Mouse (Mus musculus) heart, embryonic 12.5 days (tissue): ENCODE results near the gene Olfr329-ps. TPM values are rescaled to one million over a fixed set of nuclear protein-coding genes. Genes with fewer than 3 reads are reported as not detected.
"Not testable (repeated sequence)": the region's sequence is repeated elsewhere in the genome, so short reads cannot be mapped to it uniquely, and the experiment has no call there.

Experiments
- ATAC-seq: fragments of 200-750 bp; cut with Nextera tagmentation; 2 replicates; pipeline ENCODE4 v1.8.0; 2017; ENCODE audit warnings: moderate TSS enrichment, moderate library complexity; ENCODE audit not compliant: insufficient number of reproducible peaks, low FRiP score
- H3K27ac ChIP-seq: fragments of 300-500 bp; sonication (generic); 2 replicates; pipeline ENCODE4 v1.5.1; 2016; ENCODE audit warnings: mild to moderate bottlenecking, moderate library complexity; ENCODE audit not compliant: poor library complexity, severe bottlenecking
- H3K27me3 ChIP-seq: fragments of 300-500 bp; sonication (generic); replicated peaks from 2 replicates; pipeline ENCODE4 v1.6.1; 2016; ENCODE audit warnings: mild to moderate bottlenecking, moderate library complexity
- H3K36me3 ChIP-seq: fragments of 300-500 bp; sonication (generic); 2 replicates; pipeline ENCODE4 v1.6.1; 2016; ENCODE audit warnings: mild to moderate bottlenecking, moderate library complexity
- H3K4me1 ChIP-seq: fragments of 300-500 bp; sonication (generic); replicated peaks from 2 replicates; pipeline ENCODE4 v1.6.1; 2016; ENCODE audit warnings: mild to moderate bottlenecking
- H3K4me2 ChIP-seq: fragments of 300-500 bp; sonication (generic); 2 replicates; pipeline ENCODE4 v1.6.1; 2016; ENCODE audit warnings: mild to moderate bottlenecking, moderate library complexity
- H3K4me3 ChIP-seq: fragments of 300-500 bp; sonication (generic); 2 replicates; pipeline ENCODE4 v1.5.1; 2016; ENCODE audit warnings: mild to moderate bottlenecking
- H3K9ac ChIP-seq: fragments of 300-500 bp; sonication (generic); 2 replicates; pipeline ENCODE4 v1.6.1; 2016; ENCODE audit warnings: mild to moderate bottlenecking, moderate library complexity
- H3K9me3 ChIP-seq: fragments of 300-500 bp; sonication (generic); replicated peaks from 2 replicates; pipeline ENCODE4 v1.6.1; 2016; ENCODE audit warnings: mild to moderate bottlenecking, moderate library complexity
- WGBS: fragments of 180-500 bp; shearing (Covaris S2); methylation state at CpG from one replicate; pipeline ENCODE4 v1.1.7; 2016; 5-methylcytosine and 5-hydroxymethylcytosine counted together
- polyA plus RNA-seq: library from polyadenylated mRNA; unstranded; fragments of >200 nt; fragmentation: Nextera tagmentation; extraction: Ambion mirVana; gene quantifications from 2 replicates; pipeline ENCODE4 v1.2.1, GENCODE M21; 2016

Olfr329-ps gene
- polyA plus RNA-seq, result not detected in 2 replicates

GRCm38 (mm10) chr11:58546322-58546721 lies at the start of gene Olfr329-ps:
Gene Olfr329-ps, minus strand, starts transcription at chr11:58546422.
- no peak for ATAC-seq
- 76% methylated on average over 5 of the region's 5 CpGs for WGBS
- no peaks in the 10 kb centered on the region for H3K4me1 ChIP-seq
- H3K27ac ChIP-seq, result no peak within 1 kb of the TSS
- H3K9ac ChIP-seq, result no peak within 1 kb of the TSS
- H3K4me2 ChIP-seq, result no peak within 1 kb of the TSS
- no peaks in the 10 kb centered on the region for H3K36me3 ChIP-seq
- no peak within 1 kb of the TSS for H3K4me3 ChIP-seq
- H3K9me3 ChIP-seq, result no peaks in the 10 kb centered on the region
- no peaks in the 10 kb centered on the region for H3K27me3 ChIP-seq

GRCm38 (mm10) chr11:58594814-58595213 lies 48.6 kb upstream of the Olfr329-ps start, which contains the start of gene Olfr324:
Gene Olfr324, plus strand, starts transcription at chr11:58595114.
- H3K9ac ChIP-seq, result no peak within 1 kb of the TSS
- no peaks in the 10 kb centered on the region for H3K36me3 ChIP-seq
- H3K9me3 ChIP-seq, result no peaks in the 10 kb centered on the region
- no peak within 1 kb of the TSS for H3K27ac ChIP-seq
- H3K4me3 ChIP-seq, result no peak within 1 kb of the TSS
- H3K27me3 ChIP-seq, result no peaks in the 10 kb centered on the region
- no peak for ATAC-seq
- no peaks in the 10 kb centered on the region for H3K4me1 ChIP-seq
- H3K4me2 ChIP-seq, result no peak within 1 kb of the TSS
- 74% methylated on average over 6 of the region's 6 CpGs for WGBS

GRCm38 (mm10) chr11:58588620-58589250 lies 42.5 kb upstream of the Olfr329-ps start:
- no peak overlapping the region for H3K4me3 ChIP-seq
- no peak for ATAC-seq
- H3K27me3 ChIP-seq, result 0 out of 2 replicates have a peak, but pooled peaks cover 3% of the 10 kb centered on the region
- 69% methylated on average over 3 of the region's 3 CpGs for WGBS
- no peak overlapping the region for H3K4me2 ChIP-seq
- H3K4me1 ChIP-seq, result no peaks in the 10 kb centered on the region
- no peak overlapping the region for H3K27ac ChIP-seq
- no peaks in the 10 kb centered on the region for H3K9me3 ChIP-seq
- H3K9ac ChIP-seq, result no peak overlapping the region
- no peaks in the 10 kb centered on the region for H3K36me3 ChIP-seq

GRCm38 (mm10) chr11:58587898-58588348 lies 41.7 kb upstream of the Olfr329-ps start:
- ATAC-seq, result peak; percentile 79; the same call in 1 of the 2 replicates
- no peak overlapping the region for H3K9ac ChIP-seq
- no peak overlapping the region for H3K27ac ChIP-seq
- no peaks in the 10 kb centered on the region for H3K36me3 ChIP-seq
- no peaks in the 10 kb centered on the region for H3K4me1 ChIP-seq
- WGBS, result 55% methylated on average over 7 of the region's 7 CpGs
- H3K4me3 ChIP-seq, result no peak overlapping the region
- H3K9me3 ChIP-seq, result no peaks in the 10 kb centered on the region
- 0 out of 2 replicates have a peak, but pooled peaks cover 3% of the 10 kb centered on the region for H3K27me3 ChIP-seq
- H3K4me2 ChIP-seq, result no peak overlapping the region

GRCm38 (mm10) chr11:58578636-58579035 lies 32.4 kb upstream of the Olfr329-ps start:
- H3K4me2 ChIP-seq, result no peak overlapping the region
- H3K9me3 ChIP-seq, result no peaks in the 10 kb centered on the region
- no peak for ATAC-seq
- H3K4me3 ChIP-seq, result no peak overlapping the region
- WGBS, result 69% methylated on average over 8 of the region's 8 CpGs
- no peak overlapping the region for H3K27ac ChIP-seq
- no peak overlapping the region for H3K9ac ChIP-seq
- no peaks in the 10 kb centered on the region for H3K36me3 ChIP-seq
- 0 out of 2 replicates have a peak, but pooled peaks cover 6% of the 10 kb centered on the region for H3K27me3 ChIP-seq
- H3K4me1 ChIP-seq, result no peaks in the 10 kb centered on the region

- WGBS, result 68% methylated on average over 1 of the region's 1 CpGs
- H3K4me3 ChIP-seq, result no peak within 1 kb of the TSS
- no peak for ATAC-seq
- no peaks in the 10 kb centered on the region for H3K4me1 ChIP-seq
- no peaks in the 10 kb centered on the region for H3K9me3 ChIP-seq
- H3K27ac ChIP-seq, result no peak within 1 kb of the TSS
- H3K4me2 ChIP-seq, result no peak within 1 kb of the TSS
- H3K36me3 ChIP-seq, result no peaks in the 10 kb centered on the region
- H3K9ac ChIP-seq, result no peak within 1 kb of the TSS
- H3K27me3 ChIP-seq, result 0 out of 2 replicates have a peak, but pooled peaks cover 6% of the 10 kb centered on the region
Measured at GRCm38 (mm10) chr11:58577430-58577829, 31.2 kb upstream of the Olfr329-ps start, which contains the start of gene Olfr325. Gene Olfr325, plus strand, starts transcription at chr11:58577730.

GRCm38 (mm10) chr11:58570405-58570804 lies 24.2 kb upstream of the Olfr329-ps start, which contains the start of gene Olfr224:
Gene Olfr224, minus strand, starts transcription at chr11:58570553.
- Histone ChIP-seq H3K4me3 (no peak within 1 kb of the TSS), H3K27ac (no peak within 1 kb of the TSS), H3K9ac (no peak within 1 kb of the TSS), H3K9me3 (no peaks in the 10 kb centered on the region), H3K36me3 (no peaks in the 10 kb centered on the region), H3K4me1 (no peaks in the 10 kb centered on the region), H3K4me2 (no peak within 1 kb of the TSS), H3K27me3 (no peaks in the 10 kb centered on the region)
- ATAC-seq, result no peak
- WGBS, result 62% methylated on average over 5 of the region's 5 CpGs

GRCm38 (mm10) chr11:58555536-58555935 lies 9.3 kb upstream of the Olfr329-ps start, which contains the start of gene Olfr328:
Gene Olfr328, minus strand, starts transcription at chr11:58555636.
- ATAC-seq, result no peak
- H3K4me2 ChIP-seq, result no peak within 1 kb of the TSS
- no peak within 1 kb of the TSS for H3K27ac ChIP-seq
- H3K27me3 ChIP-seq, result no peaks in the 10 kb centered on the region
- no peaks in the 10 kb centered on the region for H3K36me3 ChIP-seq
- WGBS, result 85% methylated on average over 1 of the region's 1 CpGs
- no peak within 1 kb of the TSS for H3K4me3 ChIP-seq
- H3K4me1 ChIP-seq, result no peaks in the 10 kb centered on the region
- H3K9me3 ChIP-seq, result 0 out of 2 replicates have a peak, but pooled peaks cover 2% of the 10 kb centered on the region
- H3K9ac ChIP-seq, result no peak within 1 kb of the TSS

- H3K27me3 ChIP-seq, H3K4me1 ChIP-seq, ATAC-seq, H3K4me3 ChIP-seq, H3K9me3 ChIP-seq, H3K4me2 ChIP-seq, H3K36me3 ChIP-seq, H3K9ac ChIP-seq, H3K27ac ChIP-seq: not testable (repeated sequence)
Measured at GRCm38 (mm10) chr11:58534736-58535135, 11.5 kb downstream of the Olfr329-ps start, which contains the start of gene Olfr330. Gene Olfr330, minus strand, starts transcription at chr11:58534836.

- not testable (repeated sequence) for H3K4me2 ChIP-seq, H3K4me1 ChIP-seq, H3K27me3 ChIP-seq, H3K36me3 ChIP-seq, ATAC-seq, H3K9ac ChIP-seq, H3K9me3 ChIP-seq, H3K4me3 ChIP-seq, H3K27ac ChIP-seq
- WGBS, result 90% methylated on average over 8 of the region's 9 CpGs
Measured at GRCm38 (mm10) chr11:58519756-58520155, 26.5 kb downstream of the Olfr329-ps start.

GRCm38 (mm10) chr11:58518916-58519315 lies 27.3 kb downstream of the Olfr329-ps start:
- ATAC-seq, H3K4me3 ChIP-seq, H3K4me1 ChIP-seq, H3K27me3 ChIP-seq, H3K4me2 ChIP-seq, H3K9me3 ChIP-seq, H3K36me3 ChIP-seq, H3K9ac ChIP-seq, H3K27ac ChIP-seq: not testable (repeated sequence)
- 86% methylated on average over 18 of the region's 18 CpGs for WGBS
